ENCODE assay signal across 13 mouse cellular contexts in the genomic region with DNA sequence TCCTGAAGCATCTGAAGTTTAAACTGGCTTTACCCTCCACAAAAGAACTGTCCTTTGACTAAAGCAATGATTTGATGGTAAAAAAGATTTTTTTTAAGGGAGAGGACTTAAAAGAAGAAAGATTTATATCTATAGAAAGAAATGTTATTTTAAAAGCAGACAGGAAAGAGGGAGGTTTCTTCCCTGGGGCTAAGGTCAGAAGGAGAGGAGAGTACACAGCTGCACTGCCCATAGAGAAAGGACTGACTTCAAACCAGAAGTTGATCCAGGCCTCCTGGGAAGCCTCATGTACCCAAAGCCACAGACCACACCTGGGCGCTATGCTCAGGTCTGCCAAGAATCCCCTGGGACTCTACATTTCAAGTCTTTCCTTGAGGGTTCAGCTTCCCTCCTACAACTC.
"Had no signal": no experiment of that assay in that cellular context is flagged by ENCODE, and none has a peak within 500 bp of the region (broad histone marks: within the 10 kb centered on the region; RNA-seq: fewer than 3 reads in every experiment).

No protein-coding gene starts in this region.

- H3K9ac ChIP-seq: lung, embryonic 14.5 days; midbrain, embryonic 13.5 days; midbrain, embryonic 15.5 days; neural tube, embryonic 12.5 days; stomach, embryonic 15.5 days had no signal

- H3K36me3 ChIP-seq: midbrain, embryonic 13.5 days; midbrain, embryonic 15.5 days; neural tube, embryonic 12.5 days; stomach, embryonic 15.5 days had no signal

- ATAC-seq: midbrain, embryonic 13.5 days; midbrain, embryonic 15.5 days had no signal

- H3K4me3 ChIP-seq: midbrain, embryonic 13.5 days; midbrain, embryonic 15.5 days; neural tube, embryonic 12.5 days; stomach, embryonic 15.5 days had no signal

- DNase-seq: lung, adult 18-20 months; lung, postnatal 10 days; lung, postnatal 4 days; right cerebral cortex, postnatal 14 days; thymus, adult 2 months; thymus, postnatal 36 days had no signal

- H3K27me3 ChIP-seq: midbrain, embryonic 13.5 days; midbrain, embryonic 15.5 days; neural tube, embryonic 12.5 days; stomach, embryonic 15.5 days had no signal

- H3K27ac ChIP-seq: midbrain, embryonic 13.5 days; midbrain, embryonic 15.5 days; neural tube, embryonic 12.5 days; stomach, embryonic 15.5 days; stomach, postnatal 0 days had no signal

- H3K4me2 ChIP-seq: lung, embryonic 14.5 days; midbrain, embryonic 11.5 days; midbrain, embryonic 13.5 days; midbrain, embryonic 15.5 days; neural tube, embryonic 12.5 days; stomach, embryonic 15.5 days had no signal

- H3K4me1 ChIP-seq: midbrain, embryonic 13.5 days; midbrain, embryonic 15.5 days; neural tube, embryonic 12.5 days; stomach, embryonic 15.5 days had no signal

- H3K9me3 ChIP-seq: midbrain, embryonic 13.5 days; midbrain, embryonic 15.5 days; neural tube, embryonic 12.5 days; stomach, embryonic 15.5 days had no signal
